Mouse (Mus musculus): ENCODE measurements around the gene Echdc3. TPM values are rescaled to one million over a fixed set of nuclear protein-coding genes. Genes with fewer than 3 reads are reported as not detected.

The Echdc3 gene
- polyA plus RNA-seq, 1 experiment: 0.06 TPM

DNA sequence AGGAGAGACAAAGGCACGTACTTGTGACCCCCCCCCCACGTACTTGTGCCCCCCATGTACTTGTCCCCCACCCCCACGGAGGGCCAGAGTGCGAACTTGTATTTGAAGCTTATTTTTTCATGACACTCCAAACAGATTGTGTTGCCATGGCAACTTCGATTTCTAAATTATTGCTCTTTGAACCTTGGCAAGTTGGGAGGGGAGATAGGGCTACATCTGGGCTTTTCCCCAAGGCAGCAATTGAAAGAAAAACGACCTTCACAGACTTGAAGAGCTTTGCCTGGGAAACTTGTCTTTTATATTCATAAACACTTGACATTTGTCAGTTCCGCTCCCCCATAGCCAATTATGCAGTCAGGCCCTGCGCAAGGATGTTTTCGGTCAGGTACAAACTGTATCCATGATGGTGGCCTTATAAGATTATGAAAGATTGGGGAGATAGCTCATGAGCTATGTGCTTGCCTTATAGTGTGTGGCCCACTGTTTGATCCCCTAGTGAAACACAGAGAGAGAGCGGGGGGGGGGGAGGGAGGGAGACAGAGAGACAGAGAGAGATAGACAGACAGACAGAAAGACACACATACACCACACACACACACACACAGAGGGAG is 16.4 kb downstream of the Echdc3 start:
- no peak overlapping the region for H3K4me3 ChIP-seq (replicated peaks)
- H3K4me1 ChIP-seq (ENCODE audit: control insufficient read depth): no peaks in the 10 kb centered on the region
- H3K9me3 ChIP-seq (ENCODE audit: control insufficient read depth, low read length): no peaks in the 10 kb centered on the region; the same call in 1 of the 2 replicates
- H3K27me3 ChIP-seq (ENCODE audit: control insufficient read depth): no peaks in the 10 kb centered on the region
- no peak for TF ChIP-seq GATA1 (IDR thresholded peaks at IDR 0.05; ENCODE audit: low read length)
- TF ChIP-seq TAL1 (IDR thresholded peaks at IDR 0.05; ENCODE audit: low read length): no peak
- H3K36me3 ChIP-seq (ENCODE audit: control insufficient read depth): no peaks in the 10 kb centered on the region; the same call in 1 of the 2 replicates

DNA sequence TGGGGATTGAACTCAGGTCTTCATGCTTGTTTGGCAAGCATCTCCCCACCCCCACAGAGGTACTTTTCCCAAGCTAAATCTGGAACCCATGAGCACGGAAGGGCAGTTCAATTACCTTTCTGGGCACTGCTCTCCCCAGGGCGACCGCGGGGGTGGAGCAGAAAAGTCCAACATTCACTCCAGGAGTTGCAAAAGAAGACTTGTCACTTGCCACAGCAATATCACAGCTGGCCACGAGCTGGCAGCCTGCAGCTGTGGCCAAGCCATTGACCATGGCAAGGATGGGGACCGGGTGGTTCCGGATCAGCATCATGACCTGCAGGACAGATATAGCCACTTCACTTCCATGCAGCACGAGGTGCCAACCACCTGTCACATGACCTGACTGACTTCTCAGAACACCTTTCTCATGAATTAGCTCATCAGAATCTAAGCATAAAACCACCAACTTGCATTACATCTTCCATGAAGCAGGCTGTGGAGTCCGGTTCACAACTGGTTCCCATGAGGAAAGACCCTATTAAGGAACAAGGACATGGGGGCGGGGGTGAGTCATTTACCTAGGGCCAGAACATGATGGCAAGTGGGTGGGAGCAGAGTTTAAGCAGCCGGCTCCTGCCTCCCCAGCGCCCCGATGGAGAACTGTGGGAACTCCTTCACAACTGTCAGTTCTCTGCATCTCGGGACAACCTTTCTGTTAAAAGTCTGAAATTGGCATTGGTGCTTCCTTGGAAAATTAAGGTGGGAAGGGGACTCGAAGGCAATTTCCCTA is 17.2 kb downstream of the Echdc3 start:
- H3K36me3 ChIP-seq (ENCODE audit: control insufficient read depth): no peaks in the 10 kb centered on the region; the same call in 1 of the 2 replicates
- no peaks in the 10 kb centered on the region for H3K4me1 ChIP-seq (ENCODE audit: control insufficient read depth)
- no peaks in the 10 kb centered on the region for H3K27me3 ChIP-seq (ENCODE audit: control insufficient read depth)
- H3K9me3 ChIP-seq (ENCODE audit: control insufficient read depth, low read length): no peaks in the 10 kb centered on the region; the same call in 1 of the 2 replicates
- no peak overlapping the region for H3K4me3 ChIP-seq (replicated peaks)
- TF ChIP-seq TAL1 (IDR thresholded peaks at IDR 0.05; ENCODE audit: low read length) (no peak), GATA1 (IDR thresholded peaks at IDR 0.05; ENCODE audit: low read length) (no peak)

DNA sequence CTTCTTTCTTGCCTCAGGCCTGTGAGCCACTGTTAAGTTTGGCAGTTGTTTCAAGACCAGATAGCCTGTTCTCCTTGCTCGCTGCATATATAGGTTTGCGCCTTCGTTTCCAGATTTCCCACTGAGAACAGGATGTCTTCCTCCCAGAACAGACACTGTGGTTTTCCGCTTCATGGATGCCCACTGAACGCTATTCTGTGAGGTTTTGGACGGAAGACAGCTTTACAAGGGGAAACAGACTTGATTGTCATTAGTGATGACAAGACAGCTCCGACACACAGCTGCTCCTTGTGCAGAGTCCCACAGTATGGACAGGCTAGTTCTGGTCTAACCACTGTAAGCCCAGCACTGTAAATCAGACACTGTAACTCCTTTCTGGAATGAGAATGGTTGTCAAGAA is 18.3 kb downstream of the Echdc3 start:
- H3K27me3 ChIP-seq (ENCODE audit: control insufficient read depth): no peaks in the 10 kb centered on the region
- H3K36me3 ChIP-seq (ENCODE audit: control insufficient read depth): no peaks in the 10 kb centered on the region
- H3K4me1 ChIP-seq (ENCODE audit: control insufficient read depth): no peaks in the 10 kb centered on the region
- no peak overlapping the region for H3K4me3 ChIP-seq (replicated peaks)
- no peaks in the 10 kb centered on the region for H3K9me3 ChIP-seq (ENCODE audit: control insufficient read depth, low read length)
- TF ChIP-seq GATA1 (IDR thresholded peaks at IDR 0.05; ENCODE audit: low read length) (no peak), TAL1 (IDR thresholded peaks at IDR 0.05; ENCODE audit: low read length) (no peak)

DNA sequence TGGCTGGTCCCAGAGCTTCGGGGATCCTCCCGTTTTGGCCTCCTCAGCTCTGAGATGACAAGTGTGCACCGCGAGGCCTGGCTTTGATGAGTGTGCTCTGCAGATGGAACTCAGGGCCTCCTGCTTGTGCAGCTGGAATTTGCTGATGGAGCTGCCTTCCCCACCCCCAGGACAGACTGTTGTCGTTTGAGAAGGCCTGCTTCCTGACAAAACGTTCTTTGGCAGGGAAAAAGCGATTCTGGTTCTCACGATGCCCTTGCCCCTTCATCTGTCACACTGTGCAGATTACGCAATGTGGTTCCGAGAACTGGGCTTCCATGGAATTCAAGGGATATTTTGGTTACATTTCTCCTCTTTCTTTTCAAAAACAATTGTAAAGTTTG is 19.3 kb downstream of the Echdc3 start:
- Histone ChIP-seq H3K9me3 (ENCODE audit: control insufficient read depth, low read length) (no peaks in the 10 kb centered on the region), H3K27me3 (ENCODE audit: control insufficient read depth) (no peaks in the 10 kb centered on the region), H3K4me3 (replicated peaks) (no peak overlapping the region), H3K36me3 (ENCODE audit: control insufficient read depth) (no peaks in the 10 kb centered on the region), H3K4me1 (ENCODE audit: control insufficient read depth) (no peaks in the 10 kb centered on the region)
- TF ChIP-seq TAL1 (IDR thresholded peaks at IDR 0.05; ENCODE audit: low read length): no peak
- TF ChIP-seq GATA1 (IDR thresholded peaks at IDR 0.05; ENCODE audit: low read length): no peak

DNA sequence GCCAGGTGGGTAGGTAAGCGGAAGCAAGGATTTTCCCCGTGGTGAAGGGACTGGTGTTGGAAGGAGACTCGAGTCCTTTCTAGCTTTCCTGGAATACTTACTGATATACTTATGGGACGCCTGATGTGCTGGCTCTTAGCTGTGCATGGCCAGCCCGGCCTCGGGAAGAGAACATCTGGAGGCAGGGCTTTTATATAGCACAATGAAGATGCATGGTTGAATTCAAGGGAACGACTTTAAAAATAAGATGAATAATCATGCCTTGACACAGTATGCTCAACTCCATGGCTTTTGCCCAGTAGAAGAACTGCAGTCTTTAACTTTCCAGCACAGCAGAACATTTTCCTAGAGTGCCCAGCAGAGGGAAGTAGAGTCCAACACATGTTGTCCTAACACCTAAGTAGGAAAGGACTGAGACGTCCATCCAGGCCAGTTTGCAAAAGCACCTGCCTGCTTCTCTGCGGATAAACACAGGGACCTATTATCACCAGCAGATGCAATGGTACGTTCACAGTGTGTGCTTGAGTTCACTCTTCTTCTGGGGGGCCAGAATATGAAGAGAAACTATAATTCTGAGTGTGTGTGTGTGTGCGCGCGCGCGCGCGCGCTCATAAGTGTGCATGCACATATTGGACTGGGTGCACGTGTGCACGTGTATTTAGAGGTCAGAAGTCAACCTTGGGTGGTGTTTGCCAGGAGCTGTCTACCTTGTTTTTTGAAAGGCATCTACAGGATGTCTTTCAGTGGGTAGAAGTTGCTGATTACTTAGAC is 19.8 kb downstream of the Echdc3 start:
- TF ChIP-seq GATA1 (IDR thresholded peaks at IDR 0.05; ENCODE audit: low read length) (no peak), TAL1 (IDR thresholded peaks at IDR 0.05; ENCODE audit: low read length) (no peak)
- Histone ChIP-seq H3K9me3 (ENCODE audit: control insufficient read depth, low read length) (no peaks in the 10 kb centered on the region), H3K27me3 (ENCODE audit: control insufficient read depth) (no peaks in the 10 kb centered on the region), H3K36me3 (ENCODE audit: control insufficient read depth) (no peaks in the 10 kb centered on the region), H3K4me3 (replicated peaks) (no peak overlapping the region), H3K4me1 (ENCODE audit: control insufficient read depth) (no peaks in the 10 kb centered on the region)

DNA sequence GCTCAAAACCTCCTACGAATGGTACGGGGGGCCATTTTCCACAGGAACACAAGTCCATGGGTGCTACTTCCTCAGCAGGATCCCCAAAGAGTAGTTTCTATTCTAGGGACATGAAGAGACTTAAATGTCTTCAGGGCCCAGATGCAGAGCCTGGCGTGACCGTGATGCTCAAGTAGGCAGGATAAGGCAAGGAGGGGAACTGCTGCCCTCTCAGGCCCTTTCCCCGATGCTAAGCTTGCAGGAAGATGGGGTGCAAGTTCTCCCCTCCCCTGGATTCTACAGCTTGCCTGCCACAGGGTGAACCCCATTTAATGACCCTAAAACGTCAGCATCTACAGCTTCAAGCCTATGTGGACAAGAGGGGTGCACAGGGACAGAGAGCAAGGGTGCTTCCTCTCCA is 22.8 kb downstream of the Echdc3 start:
- Histone ChIP-seq H3K9me3 (ENCODE audit: control insufficient read depth, low read length) (no peaks in the 10 kb centered on the region), H3K36me3 (ENCODE audit: control insufficient read depth) (no peaks in the 10 kb centered on the region), H3K4me1 (ENCODE audit: control insufficient read depth) (no peaks in the 10 kb centered on the region), H3K4me3 (replicated peaks) (no peak overlapping the region), H3K27me3 (ENCODE audit: control insufficient read depth) (no peaks in the 10 kb centered on the region)
- TF ChIP-seq TAL1 (IDR thresholded peaks at IDR 0.05; ENCODE audit: low read length) (no peak), GATA1 (IDR thresholded peaks at IDR 0.05; ENCODE audit: low read length) (no peak)

DNA sequence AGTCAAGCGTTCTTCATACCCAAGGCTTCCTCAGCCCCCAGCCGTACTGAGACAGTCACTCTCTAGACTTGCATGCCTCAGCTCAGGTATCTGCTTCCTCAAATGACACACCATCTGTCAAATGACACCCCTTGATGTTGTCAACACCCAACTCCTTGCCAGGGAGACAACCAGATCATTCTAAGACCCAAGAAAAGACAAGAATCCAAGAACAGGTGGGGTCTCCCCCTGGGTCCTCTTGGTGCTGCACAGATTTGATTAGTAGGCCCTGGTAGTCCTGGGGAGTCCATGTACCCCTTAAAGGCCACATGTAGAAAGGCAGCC is 23.2 kb downstream of the Echdc3 start:
- no peak overlapping the region for H3K4me3 ChIP-seq (replicated peaks)
- H3K9me3 ChIP-seq (ENCODE audit: control insufficient read depth, low read length): peaks cover 2% of the 10 kb centered on the region
- TF ChIP-seq TAL1 (IDR thresholded peaks at IDR 0.05; ENCODE audit: low read length) (no peak), GATA1 (IDR thresholded peaks at IDR 0.05; ENCODE audit: low read length) (no peak)
- no peaks in the 10 kb centered on the region for H3K4me1 ChIP-seq (ENCODE audit: control insufficient read depth)
- H3K36me3 ChIP-seq (ENCODE audit: control insufficient read depth): no peaks in the 10 kb centered on the region
- H3K27me3 ChIP-seq (ENCODE audit: control insufficient read depth): no peaks in the 10 kb centered on the region

DNA sequence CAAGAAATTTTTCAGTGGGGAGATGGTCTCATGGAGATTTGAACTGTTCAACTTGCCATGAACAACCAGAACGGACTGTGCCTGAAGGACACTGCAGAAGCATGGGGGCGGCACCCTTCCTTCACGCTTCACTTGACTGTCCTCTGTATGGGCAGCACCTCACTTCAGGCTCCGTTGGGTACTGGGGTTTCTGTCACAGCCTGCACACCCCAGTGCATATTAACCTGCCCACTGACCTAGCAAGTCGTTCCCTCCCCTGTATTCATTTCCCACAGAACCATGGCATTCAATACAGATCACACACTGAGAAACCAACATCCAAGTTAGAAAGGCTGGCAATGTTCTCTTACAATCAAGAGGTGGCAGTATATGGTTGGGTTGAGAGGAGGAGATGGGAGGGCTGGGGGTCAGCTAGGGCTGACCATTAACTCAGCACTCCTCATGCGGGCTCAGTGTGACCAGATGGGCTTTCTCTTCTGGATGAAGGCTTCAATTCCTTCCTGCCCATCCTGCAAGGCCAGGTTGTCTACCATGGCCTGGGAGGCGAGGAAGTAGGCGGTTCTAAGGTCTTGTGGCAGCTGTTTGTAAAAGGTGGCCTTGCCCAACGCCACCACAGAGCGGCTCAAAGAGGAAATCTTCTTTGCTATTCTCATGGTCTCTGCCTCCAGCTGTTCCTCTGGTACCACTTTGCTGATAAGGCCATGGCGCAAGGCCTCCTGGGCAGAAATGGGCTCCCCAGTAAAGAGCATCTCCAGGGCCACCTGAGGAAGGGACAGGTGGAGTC is 23.8 kb downstream of the Echdc3 start:
- no peaks in the 10 kb centered on the region for H3K27me3 ChIP-seq (ENCODE audit: control insufficient read depth)
- no peaks in the 10 kb centered on the region for H3K36me3 ChIP-seq (ENCODE audit: control insufficient read depth)
- H3K4me1 ChIP-seq (ENCODE audit: control insufficient read depth): no peaks in the 10 kb centered on the region
- peaks cover 4% of the 10 kb centered on the region for H3K9me3 ChIP-seq (ENCODE audit: control insufficient read depth, low read length)
- no peak overlapping the region for H3K4me3 ChIP-seq (replicated peaks)
- TF ChIP-seq TAL1 (IDR thresholded peaks at IDR 0.05; ENCODE audit: low read length): no peak

DNA sequence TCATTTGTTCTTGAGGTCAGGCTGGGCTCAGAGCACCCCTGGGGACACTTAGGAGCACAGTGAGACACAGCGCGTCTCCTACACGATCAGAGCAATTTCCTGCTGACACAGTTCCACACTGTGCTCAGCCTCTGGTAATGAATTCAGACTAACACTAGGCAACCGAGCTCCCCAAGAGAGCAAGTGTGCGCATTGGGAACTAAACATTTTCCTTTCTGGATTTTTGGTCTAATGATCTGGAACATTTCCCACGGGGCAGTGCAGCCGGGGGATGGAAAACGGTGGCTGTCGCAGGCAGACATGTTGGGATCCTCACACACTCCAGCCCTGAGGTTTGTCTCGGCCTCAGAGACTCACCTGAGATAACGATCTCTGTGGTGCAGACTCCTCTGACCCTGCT is 25.4 kb downstream of the Echdc3 start:
- Histone ChIP-seq H3K4me1 (ENCODE audit: control insufficient read depth) (no peaks in the 10 kb centered on the region), H3K27me3 (ENCODE audit: control insufficient read depth) (no peaks in the 10 kb centered on the region), H3K9me3 (ENCODE audit: control insufficient read depth, low read length) (peaks cover 4% of the 10 kb centered on the region), H3K36me3 (ENCODE audit: control insufficient read depth) (no peaks in the 10 kb centered on the region), H3K4me3 (replicated peaks) (no peak overlapping the region)
- no peak for TF ChIP-seq TAL1 (IDR thresholded peaks at IDR 0.05; ENCODE audit: low read length)
- TF ChIP-seq GATA1 (IDR thresholded peaks at IDR 0.05; ENCODE audit: low read length): 0 out of 2 replicates have a peak, but pooled peaks have one; percentile 1
